Mouse (Mus musculus): ENCODE results near the gene Peg12. TPM values are rescaled to one million over a fixed set of nuclear protein-coding genes. Genes with fewer than 3 reads are reported as not detected.

Peg12 gene
- polyA plus RNA-seq, 1 experiment from 2014 or later: 28.6 TPM

DNA sequence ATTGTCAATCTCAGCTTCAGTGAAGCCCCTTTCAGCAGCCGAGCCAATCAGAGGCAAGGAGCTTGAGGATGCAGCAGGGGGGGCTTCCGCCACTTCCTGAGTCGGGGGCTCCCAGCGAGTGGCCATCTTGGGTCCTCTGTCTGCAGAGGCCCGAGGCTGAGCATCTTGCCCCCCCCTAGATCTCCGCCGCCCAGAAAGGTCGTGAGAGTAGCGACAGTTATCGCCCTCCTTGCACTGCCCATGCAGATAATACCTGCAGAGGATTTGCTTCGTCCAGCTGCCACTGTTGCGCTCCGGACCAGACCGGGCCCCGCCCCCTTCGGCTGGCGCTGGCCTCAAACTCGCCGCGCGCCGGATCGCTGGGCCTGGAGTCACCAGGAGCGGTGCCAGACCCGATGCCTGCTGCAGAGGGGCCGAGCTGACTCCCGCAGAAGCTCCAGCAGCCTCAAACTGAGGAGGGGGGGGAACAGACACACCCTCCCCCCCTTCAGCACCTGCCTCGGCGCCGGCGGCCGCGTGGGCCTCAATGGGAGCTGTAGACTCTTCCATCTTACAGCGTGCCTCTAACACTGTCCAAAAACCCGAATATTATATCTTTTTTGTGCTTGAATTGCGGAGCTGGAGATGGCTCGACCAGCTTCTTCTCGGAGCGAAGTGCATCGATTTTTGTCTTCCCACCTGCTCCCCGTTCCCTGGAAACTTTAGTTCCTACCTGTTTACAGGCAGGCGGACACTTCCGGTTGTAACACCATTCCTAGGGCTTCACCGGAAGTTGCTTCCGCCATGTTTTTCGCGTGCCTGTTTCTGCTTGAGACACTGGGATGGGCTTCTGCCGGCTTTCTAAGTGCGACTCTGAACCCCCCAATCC is 44.6 kb downstream of the Peg12 start, which contains the start of gene Mkrn3:
TSS of gene Mkrn3 (minus strand) at position 647 of the 868 bp plus-strand sequence.
- Histone ChIP-seq H3K27me3 (no peaks in the 10 kb centered on the region; the same call in 1 of the 2 replicates), H3K4me3 (replicated peaks) (peak within 1 kb of the TSS; percentile 61), H3K36me3 (no peaks in the 10 kb centered on the region), H3K27ac (peak within 1 kb of the TSS; percentile 29; the same call in 1 of the 2 replicates), H3K9me3 (replicated peaks) (no peaks in the 10 kb centered on the region), H3K4me2 (peak within 1 kb of the TSS; percentile 63), H3K4me1 (peaks cover 10% of the 10 kb centered on the region), H3K9ac (peak within 1 kb of the TSS; percentile 64)
- ATAC-seq (replicated peaks; ENCODE audit: low FRiP score): peak; percentile 92
- 22% methylated on average over 40 of the region's 49 CpGs for WGBS

DNA sequence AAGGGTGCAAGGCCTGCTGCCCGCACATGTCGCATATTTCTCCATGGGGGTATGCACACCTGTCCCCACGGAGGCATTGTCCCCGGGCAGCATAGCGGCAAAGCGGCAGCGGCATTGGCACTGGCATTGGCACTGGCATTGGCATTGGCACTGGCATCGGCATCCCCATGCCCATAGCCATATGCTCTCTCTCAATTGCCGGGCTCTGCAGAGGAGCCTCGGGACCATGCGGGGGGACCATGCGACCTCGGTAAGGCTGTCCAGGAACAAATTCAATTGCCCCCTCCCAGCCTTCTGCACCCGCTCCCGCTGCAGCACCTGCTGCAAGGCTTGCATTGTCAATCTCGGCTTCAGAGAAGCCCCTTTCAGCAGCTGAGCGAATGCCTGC is 45.2 kb downstream of the Peg12 start:
- Histone ChIP-seq H3K36me3 (no peaks in the 10 kb centered on the region), H3K4me1 (peaks cover 10% of the 10 kb centered on the region), H3K4me3 (replicated peaks) (peak overlapping the region; percentile 61), H3K9ac (peak overlapping the region; percentile 64), H3K27me3 (no peaks in the 10 kb centered on the region; the same call in 1 of the 2 replicates), H3K27ac (no peak overlapping the region), H3K4me2 (peak overlapping the region; percentile 63), H3K9me3 (replicated peaks) (no peaks in the 10 kb centered on the region)
- peak; percentile 59 for ATAC-seq (replicated peaks; ENCODE audit: low FRiP score)
- WGBS: 60% methylated on average over 17 of the region's 17 CpGs

DNA sequence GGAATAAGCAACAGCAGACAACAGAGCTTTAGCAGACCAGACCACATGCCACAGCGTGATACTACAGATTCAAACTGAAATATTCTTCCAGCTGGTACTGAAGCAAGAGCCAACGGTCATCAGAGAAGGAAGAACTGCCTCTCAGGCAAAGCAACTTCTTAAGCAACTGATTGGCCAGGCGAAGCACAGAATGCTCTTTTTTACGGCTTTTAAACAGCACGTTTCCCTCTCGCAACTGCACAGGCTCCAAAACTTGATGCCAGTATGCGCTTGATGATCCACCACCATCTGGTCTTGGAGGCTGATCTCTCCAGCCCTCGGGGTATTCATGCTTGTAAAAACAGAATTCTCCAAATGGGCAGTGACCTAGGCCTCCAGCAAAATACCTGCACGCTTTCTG is 46.0 kb downstream of the Peg12 start:
- no peak overlapping the region for H3K27ac ChIP-seq
- H3K4me1 ChIP-seq: peaks cover 10% of the 10 kb centered on the region
- H3K27me3 ChIP-seq: no peaks in the 10 kb centered on the region; the same call in 1 of the 2 replicates
- peak overlapping the region; percentile 63 for H3K4me2 ChIP-seq
- 83% methylated on average over 9 of the region's 9 CpGs for WGBS
- no peaks in the 10 kb centered on the region for H3K36me3 ChIP-seq
- no peak overlapping the region for H3K9ac ChIP-seq
- no peak for ATAC-seq (replicated peaks; ENCODE audit: low FRiP score)
- peak overlapping the region; percentile 61 for H3K4me3 ChIP-seq (replicated peaks)
- no peaks in the 10 kb centered on the region for H3K9me3 ChIP-seq (replicated peaks)

DNA sequence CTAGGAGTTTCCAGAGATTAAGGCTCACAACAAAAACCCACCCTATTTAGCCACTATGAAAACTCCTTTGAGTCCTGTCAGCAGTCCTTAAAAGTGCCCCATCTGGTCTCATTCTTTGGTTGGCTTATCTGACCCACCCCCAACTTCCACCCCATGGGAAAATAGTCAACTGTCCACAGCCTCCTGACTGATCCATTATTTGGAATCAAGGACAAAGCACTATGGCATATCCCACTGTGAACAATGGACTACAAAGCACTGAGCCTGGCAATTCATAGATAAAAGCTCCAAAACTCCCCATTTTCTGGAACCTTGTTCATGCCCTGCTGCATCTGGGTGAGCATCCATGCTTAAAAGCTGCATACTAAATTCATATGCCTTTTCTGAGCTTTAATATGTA is 48.1 kb downstream of the Peg12 start:
- Histone ChIP-seq H3K9me3 (replicated peaks) (no peaks in the 10 kb centered on the region), H3K36me3 (no peaks in the 10 kb centered on the region), H3K27ac (no peak overlapping the region), H3K4me3 (replicated peaks) (no peak overlapping the region), H3K4me2 (no peak overlapping the region), H3K27me3 (no peaks in the 10 kb centered on the region), H3K9ac (no peak overlapping the region), H3K4me1 (peaks cover 10% of the 10 kb centered on the region)
- ATAC-seq (replicated peaks; ENCODE audit: low FRiP score): no peak

DNA sequence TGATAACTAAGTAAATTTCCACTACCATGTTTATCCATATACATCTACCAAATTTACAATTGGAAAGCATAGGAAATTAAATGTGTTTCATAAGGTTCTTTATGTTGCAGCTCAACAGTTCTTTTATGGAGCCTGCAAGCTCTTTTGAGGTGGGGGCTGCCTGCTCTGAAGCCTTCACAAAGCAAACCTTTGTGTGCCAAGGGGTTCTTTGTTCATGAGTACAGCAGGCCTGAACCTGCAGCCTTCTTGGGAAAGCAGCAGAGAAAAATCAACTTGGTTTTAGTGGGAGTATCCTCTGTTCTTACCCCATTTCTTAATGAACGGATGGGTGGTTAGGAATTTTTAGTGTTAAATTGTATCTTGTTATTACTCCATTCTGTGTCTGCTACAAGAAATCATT is 49.1 kb downstream of the Peg12 start:
- no peaks in the 10 kb centered on the region for H3K27me3 ChIP-seq
- H3K9ac ChIP-seq: no peak overlapping the region
- H3K4me2 ChIP-seq: no peak overlapping the region
- no peak for ATAC-seq (replicated peaks; ENCODE audit: low FRiP score)
- H3K4me3 ChIP-seq (replicated peaks): no peak overlapping the region
- peaks cover 10% of the 10 kb centered on the region for H3K4me1 ChIP-seq
- no peaks in the 10 kb centered on the region for H3K9me3 ChIP-seq (replicated peaks)
- WGBS: 84% methylated on average over 1 of the region's 1 CpGs
- no peak overlapping the region for H3K27ac ChIP-seq
- no peaks in the 10 kb centered on the region for H3K36me3 ChIP-seq

Other genes with a start within 250 kb of the Peg12 start
- 74.4 and 85.4 TPM in 2 replicates for gene Ndn, start 117.9 kb downstream of the Peg12 start, polyA plus RNA-seq (2015; fragmentation: Nextera tagmentation; extraction: Ambion mirVana)
- 0.87 and 1.2 TPM in 2 replicates for gene Magel2, start 87.5 kb downstream of the Peg12 start, polyA plus RNA-seq (2015; fragmentation: Nextera tagmentation; extraction: Ambion mirVana)
- 5.3 TPM in 2 replicates for gene Mkrn3, start 44.4 kb downstream of the Peg12 start, polyA plus RNA-seq (2015; fragmentation: Nextera tagmentation; extraction: Ambion mirVana)